Mouse (Mus musculus): ENCODE data around the gene Myo9b.

GRCm38 (mm10) chr8:71397701-71398100, 125.2 kb downstream of the Myo9b start:
- TF ChIP-seq GATA1 (IDR thresholded peaks at IDR 0.05; ENCODE audit: borderline replicate concordance, low read length) (no peak), FLI1 (IDR thresholded peaks at IDR 0.05; ENCODE audit: low read length) (no peak)

Measured in megakaryocyte, embryonic 14.5 days (primary cell).